Mouse (Mus musculus) splenic B cell, adult 2 months (primary cell): Measurements from ENCODE around the gene Slc39a11.

Experiments
- DNase-seq: peaks from one replicate; pipeline ENCODE4 v3.0.0-alpha.2; 2011; ENCODE audit warnings: low read depth, low spot score
- H3K27me3 ChIP-seq: 2 replicates; pipeline ENCODE4 v1.6.1; 2012; ENCODE audit warnings: mild to moderate bottlenecking, low read length, moderate library complexity, mixed read lengths; ENCODE audit not compliant: control insufficient read depth, poor library complexity, insufficient read depth, severe bottlenecking
- H3K36me3 ChIP-seq: 2 replicates; pipeline ENCODE4 v1.6.1; 2012; ENCODE audit warnings: mild to moderate bottlenecking, low read length, moderate library complexity, mixed read lengths; ENCODE audit not compliant: control insufficient read depth, poor library complexity, insufficient read depth, severe bottlenecking

Gene Slc39a11

GRCm38 (mm10) chr11:113450028-113450427, 199.9 kb downstream of the Slc39a11 start:
- Histone ChIP-seq H3K27me3 (no peaks in the 10 kb centered on the region), H3K36me3 (no peaks in the 10 kb centered on the region)

GRCm38 (mm10) chr11:113442036-113442435, 207.8 kb downstream of the Slc39a11 start:
- Histone ChIP-seq H3K27me3 (no peaks in the 10 kb centered on the region), H3K36me3 (no peaks in the 10 kb centered on the region)
- DNase-seq: no peak

More at GRCm38 (mm10) chr11:113450028-113450427, 199.9 kb downstream of the Slc39a11 start:
- DNase-seq: no peak

- Histone ChIP-seq H3K27me3 (no peaks in the 10 kb centered on the region), H3K36me3 (no peaks in the 10 kb centered on the region)
- DNase-seq: no peak
Measured at GRCm38 (mm10) chr11:113439328-113440030, 210.4 kb downstream of the Slc39a11 start.

- Histone ChIP-seq H3K27me3 (no peaks in the 10 kb centered on the region), H3K36me3 (no peaks in the 10 kb centered on the region)
- DNase-seq: no peak
Measured at GRCm38 (mm10) chr11:113438915-113439314, 211.0 kb downstream of the Slc39a11 start.

- H3K36me3 ChIP-seq: no peaks in the 10 kb centered on the region
- H3K27me3 ChIP-seq: no peaks in the 10 kb centered on the region
- DNase-seq: no peak
Measured at GRCm38 (mm10) chr11:113437357-113437756, 212.5 kb downstream of the Slc39a11 start.

- H3K36me3 ChIP-seq: no peaks in the 10 kb centered on the region
- H3K27me3 ChIP-seq: no peaks in the 10 kb centered on the region
- no peak for DNase-seq
Measured at GRCm38 (mm10) chr11:113436299-113436698, 213.6 kb downstream of the Slc39a11 start.

- DNase-seq: no peak
- H3K27me3 ChIP-seq: no peaks in the 10 kb centered on the region
- H3K36me3 ChIP-seq: no peaks in the 10 kb centered on the region
Measured at GRCm38 (mm10) chr11:113435696-113436095, 214.2 kb downstream of the Slc39a11 start.

- no peak for DNase-seq
Measured at GRCm38 (mm10) chr11:113431161-113431560, 218.7 kb downstream of the Slc39a11 start.

GRCm38 (mm10) chr11:113425882-113426281, 224.0 kb downstream of the Slc39a11 start:
- H3K36me3 ChIP-seq: no peaks in the 10 kb centered on the region
- DNase-seq: no peak
- no peaks in the 10 kb centered on the region for H3K27me3 ChIP-seq

More at GRCm38 (mm10) chr11:113431161-113431560, 218.7 kb downstream of the Slc39a11 start:
- no peaks in the 10 kb centered on the region for H3K27me3 ChIP-seq
- no peaks in the 10 kb centered on the region for H3K36me3 ChIP-seq

- no peaks in the 10 kb centered on the region for H3K36me3 ChIP-seq
- DNase-seq: no peak
- H3K27me3 ChIP-seq: no peaks in the 10 kb centered on the region
Measured at GRCm38 (mm10) chr11:113425454-113425853, 224.4 kb downstream of the Slc39a11 start.

GRCm38 (mm10) chr11:113424765-113425164, 225.1 kb downstream of the Slc39a11 start:
- Histone ChIP-seq H3K27me3 (no peaks in the 10 kb centered on the region), H3K36me3 (no peaks in the 10 kb centered on the region)
- no peak for DNase-seq

- no peaks in the 10 kb centered on the region for H3K27me3 ChIP-seq
- DNase-seq: no peak
- no peaks in the 10 kb centered on the region for H3K36me3 ChIP-seq
Measured at GRCm38 (mm10) chr11:113422598-113422997, 227.3 kb downstream of the Slc39a11 start.

GRCm38 (mm10) chr11:113418921-113419655, 230.8 kb downstream of the Slc39a11 start:
- H3K27me3 ChIP-seq: no peaks in the 10 kb centered on the region
- no peaks in the 10 kb centered on the region for H3K36me3 ChIP-seq
- DNase-seq: no peak

- no peaks in the 10 kb centered on the region for H3K27me3 ChIP-seq
- H3K36me3 ChIP-seq: no peaks in the 10 kb centered on the region
- DNase-seq: peak; percentile 25
Measured at GRCm38 (mm10) chr11:113417948-113418347, 231.9 kb downstream of the Slc39a11 start.

GRCm38 (mm10) chr11:113412545-113412944, 237.3 kb downstream of the Slc39a11 start:
- Histone ChIP-seq H3K36me3 (no peaks in the 10 kb centered on the region), H3K27me3 (no peaks in the 10 kb centered on the region)
- DNase-seq: peak; percentile 55
